Mouse (Mus musculus): ENCODE results near the gene S100a11.
A peak's percentile ranks its signal among the peaks of the same experiment; 100 is the strongest.

S100a11 gene

GRCm38 (mm10) chr3:93557471-93557870 lies 37.2 kb downstream of the S100a11 start:
- no peak for DNase-seq (ENCODE audit: low spot score in 2 of 2)

- DNase-seq (ENCODE audit: low spot score in 2 of 2) = no peak
Measured at GRCm38 (mm10) chr3:93559961-93560360, 39.7 kb downstream of the S100a11 start.

GRCm38 (mm10) chr3:93562372-93562771 lies 42.1 kb downstream of the S100a11 start:
- no peak for DNase-seq (ENCODE audit: low spot score in 2 of 2)

GRCm38 (mm10) chr3:93563216-93563615 lies 42.9 kb downstream of the S100a11 start:
- no peak for DNase-seq (ENCODE audit: low spot score in 2 of 2)

- no peak for DNase-seq (ENCODE audit: low spot score in 2 of 2)
Measured at GRCm38 (mm10) chr3:93566892-93567291, 46.6 kb downstream of the S100a11 start.

GRCm38 (mm10) chr3:93567721-93568120 lies 47.4 kb downstream of the S100a11 start:
- DNase-seq (ENCODE audit: low spot score in 2 of 2) = no peak

GRCm38 (mm10) chr3:93568428-93569040 lies 48.2 kb downstream of the S100a11 start:
- peak; percentile 47 to 76 for DNase-seq (ENCODE audit: low spot score in 2 of 2)

GRCm38 (mm10) chr3:93569046-93569445 lies 48.8 kb downstream of the S100a11 start:
- DNase-seq (ENCODE audit: low spot score in 2 of 2) = no peak

GRCm38 (mm10) chr3:93572058-93572791 lies 51.9 kb downstream of the S100a11 start:
- DNase-seq (ENCODE audit: low spot score in 2 of 2) = no peak
